Mouse (Mus musculus) forebrain, postnatal 0 days (tissue): Measurements from ENCODE around the gene Clec11a. TPM values are rescaled to one million over a fixed set of nuclear protein-coding genes. Genes with fewer than 3 reads are reported as not detected.
A peak's percentile ranks its signal among the peaks of the same experiment; 100 is the strongest.

Experiments
- ATAC-seq: fragments of 200-750 bp; cut with Nextera tagmentation; 2 replicates; pipeline ENCODE4 v1.8.0; 2017; ENCODE audit warnings: mild to moderate bottlenecking, moderate library complexity
- DNase-seq: peaks from one replicate; pipeline ENCODE4 v3.0.0-alpha.2; 2015
- H3K27ac ChIP-seq: fragments of 300-500 bp; sonication (generic); 2 replicates; pipeline ENCODE4 v1.5.1; 2014; ENCODE audit warnings: low read depth, mild to moderate bottlenecking, antibody characterized with exemption, low read length, moderate library complexity, mixed read lengths
- H3K27me3 ChIP-seq: fragments of 300-500 bp; sonication (generic); 2 replicates; pipeline ENCODE4 v1.6.1; 2014; ENCODE audit warnings: mild to moderate bottlenecking, low read length, mixed read lengths; ENCODE audit not compliant: insufficient read depth
- H3K36me3 ChIP-seq: fragments of 300-500 bp; sonication (generic); 2 replicates; pipeline ENCODE4 v1.6.1; 2014; ENCODE audit warnings: mild to moderate bottlenecking, moderate library complexity; ENCODE audit not compliant: insufficient read depth
- H3K4me1 ChIP-seq: fragments of 300-500 bp; sonication (generic); 2 replicates; pipeline ENCODE4 v1.6.1; 2014; ENCODE audit warnings: antibody characterized with exemption; ENCODE audit not compliant: insufficient read depth
- H3K4me2 ChIP-seq: fragments of 300-500 bp; sonication (generic); 2 replicates; pipeline ENCODE4 v1.6.1; 2014; ENCODE audit warnings: low read depth, mild to moderate bottlenecking, moderate library complexity
- H3K4me3 ChIP-seq: fragments of 300-500 bp; sonication (generic); 2 replicates; pipeline ENCODE4 v1.5.1; 2014; ENCODE audit warnings: low read depth, low read length, mixed read lengths
- H3K9ac ChIP-seq: fragments of 300-500 bp; sonication (generic); 2 replicates; pipeline ENCODE4 v1.6.1; 2014; ENCODE audit warnings: mild to moderate bottlenecking
- H3K9me3 ChIP-seq: fragments of 300-500 bp; sonication (generic); 2 replicates; pipeline ENCODE4 v1.6.1; 2016; ENCODE audit warnings: low read length
- CTCF ChIP-seq: sonication (generic); IDR thresholded peaks from 2 replicates; pipeline ENCODE4 v1.5.1; 2016; ENCODE audit warnings: antibody characterized with exemption, control low read depth, low read depth
- WGBS: fragments of 180-500 bp; shearing (Covaris S2); extraction: QIAGEN DNeasy Blood & Tissue Kit; methylation state at CpG from one replicate; pipeline ENCODE4 v1.1.7; 2014; 5-methylcytosine and 5-hydroxymethylcytosine counted together
- polyA plus RNA-seq: library from polyadenylated mRNA; unstranded; fragments of >200 nt; fragmentation: Nextera tagmentation; extraction: Ambion mirVana; gene quantifications from 2 replicates; pipeline ENCODE4 v1.2.1, GENCODE M21; 2015
- total RNA-seq: library from RNA; depleted of rRNA; stranded (reverse); fragments of >200 nt; gene quantifications from 2 replicates; pipeline ENCODE4 v1.2.3, GENCODE M21; 2014

The Clec11a gene
- total and polyA plus RNA-seq, 2 experiments from 2014 or later, result 3.7 to 4.7 TPM

- H3K36me3 ChIP-seq, result peaks cover 49% of the 10 kb centered on the region
- H3K4me3 ChIP-seq, result no peak overlapping the region
- DNase-seq (peak; percentile 95), ATAC-seq (peak; percentile 76)
- peak overlapping the region; percentile 28 for H3K4me2 ChIP-seq
- no peaks in the 10 kb centered on the region for H3K9me3 ChIP-seq
- no peak overlapping the region for H3K27ac ChIP-seq
- 2% methylated on average over 25 of the region's 25 CpGs for WGBS
- H3K9ac ChIP-seq, result 0 out of 2 replicates have a peak overlapping the region, but pooled peaks have one; percentile 4
- H3K27me3 ChIP-seq, result peaks cover 15% of the 10 kb centered on the region
- H3K4me1 ChIP-seq, result no peaks in the 10 kb centered on the region
- peak; percentile 95 for TF ChIP-seq CTCF
These were observed 44.4 kb upstream of the Clec11a start for GRCm38 (mm10) chr7:44350957-44351711.

GRCm38 (mm10) chr7:44349043-44349442 lies 42.3 kb upstream of the Clec11a start:
- no peak overlapping the region for H3K4me3 ChIP-seq
- no peak for TF ChIP-seq CTCF
- no peaks in the 10 kb centered on the region for H3K4me1 ChIP-seq
- no peak for ATAC-seq
- no peak overlapping the region for H3K4me2 ChIP-seq
- H3K36me3 ChIP-seq, result peaks cover 58% of the 10 kb centered on the region
- H3K9ac ChIP-seq, result no peak overlapping the region
- peaks cover 15% of the 10 kb centered on the region for H3K27me3 ChIP-seq
- no peak for DNase-seq
- H3K9me3 ChIP-seq, result no peaks in the 10 kb centered on the region
- H3K27ac ChIP-seq, result no peak overlapping the region
- 23% methylated on average over 3 of the region's 3 CpGs for whole genome bisulfite sequencing

- H3K9ac ChIP-seq, result no peak overlapping the region
- H3K27me3 ChIP-seq, result no peaks in the 10 kb centered on the region
- no peak for DNase-seq
- H3K27ac ChIP-seq, result no peak overlapping the region
- no peaks in the 10 kb centered on the region for H3K9me3 ChIP-seq
- H3K4me2 ChIP-seq, result no peak overlapping the region
- ATAC-seq, result no peak
- peaks cover 60% of the 10 kb centered on the region for H3K36me3 ChIP-seq
- H3K4me3 ChIP-seq, result no peak overlapping the region
- no peaks in the 10 kb centered on the region for H3K4me1 ChIP-seq
- TF ChIP-seq CTCF, result no peak
- WGBS, result 80% methylated on average over 12 of the region's 12 CpGs
These were observed 37.9 kb upstream of the Clec11a start for GRCm38 (mm10) chr7:44344622-44345021.

- no peak overlapping the region for H3K4me3 ChIP-seq
- H3K4me1 ChIP-seq, result no peaks in the 10 kb centered on the region
- WGBS, result 31% methylated on average over 11 of the region's 11 CpGs
- DNase-seq, result no peak
- H3K9ac ChIP-seq, result no peak overlapping the region
- H3K36me3 ChIP-seq, result peaks cover 58% of the 10 kb centered on the region
- no peak for ATAC-seq
- TF ChIP-seq CTCF, result no peak
- no peaks in the 10 kb centered on the region for H3K9me3 ChIP-seq
- no peak overlapping the region for H3K4me2 ChIP-seq
- no peaks in the 10 kb centered on the region for H3K27me3 ChIP-seq
- H3K27ac ChIP-seq, result no peak overlapping the region
These were observed 36.8 kb upstream of the Clec11a start for GRCm38 (mm10) chr7:44343459-44344015.

DNA sequence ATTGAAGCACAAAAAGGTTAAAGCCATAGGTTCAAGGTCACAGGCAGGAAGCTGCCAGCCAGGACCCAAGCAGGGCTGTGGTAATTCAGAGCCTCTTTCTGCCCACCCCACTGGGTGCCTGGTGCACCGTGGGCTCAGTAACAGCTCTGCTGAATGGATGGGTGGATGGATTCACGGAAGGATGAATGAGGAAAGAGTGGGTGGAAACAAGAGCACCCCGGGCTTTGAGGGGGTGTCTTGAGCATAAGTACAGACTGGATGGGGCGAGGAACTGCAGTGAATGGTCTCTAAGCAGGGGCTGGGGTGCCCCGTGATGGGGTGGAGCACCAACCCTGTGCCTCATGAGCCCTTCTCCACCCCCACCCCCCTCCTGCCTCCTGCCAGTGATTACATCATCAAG lies 35.0 kb upstream of the Clec11a start:
- Histone ChIP-seq H3K4me3 (no peak overlapping the region), H3K27me3 (no peaks in the 10 kb centered on the region), H3K4me1 (peaks cover 6% of the 10 kb centered on the region; the same call in 1 of the 2 replicates), H3K27ac (no peak overlapping the region), H3K9ac (no peak overlapping the region), H3K9me3 (no peaks in the 10 kb centered on the region), H3K4me2 (no peak overlapping the region), H3K36me3 (peaks cover 41% of the 10 kb centered on the region)
- TF ChIP-seq CTCF, result no peak
- ATAC-seq, result no peak
- DNase-seq, result no peak
- 64% methylated on average over 5 of the region's 5 CpGs for WGBS

GRCm38 (mm10) chr7:44341119-44341518 lies 34.4 kb upstream of the Clec11a start:
- H3K36me3 ChIP-seq, result peaks cover 35% of the 10 kb centered on the region
- no peak for TF ChIP-seq CTCF
- no peak overlapping the region for H3K4me2 ChIP-seq
- no peak for DNase-seq
- H3K27me3 ChIP-seq, result no peaks in the 10 kb centered on the region
- H3K9ac ChIP-seq, result no peak overlapping the region
- no peaks in the 10 kb centered on the region for H3K9me3 ChIP-seq
- no peak overlapping the region for H3K27ac ChIP-seq
- no peak for ATAC-seq
- peaks cover 6% of the 10 kb centered on the region; the same call in 1 of the 2 replicates for H3K4me1 ChIP-seq
- 90% methylated on average over 10 of the region's 10 CpGs for WGBS
- no peak overlapping the region for H3K4me3 ChIP-seq

- 74% methylated on average over 6 of the region's 6 CpGs for WGBS
- Histone ChIP-seq H3K27ac (no peak overlapping the region), H3K4me2 (no peak overlapping the region), H3K27me3 (no peaks in the 10 kb centered on the region), H3K4me1 (peaks cover 7% of the 10 kb centered on the region; the same call in 1 of the 2 replicates), H3K9me3 (no peaks in the 10 kb centered on the region), H3K9ac (no peak overlapping the region), H3K36me3 (peaks cover 26% of the 10 kb centered on the region), H3K4me3 (no peak overlapping the region)
- TF ChIP-seq CTCF, result no peak
- DNase-seq, result no peak
- no peak for ATAC-seq
These were observed 33.5 kb upstream of the Clec11a start for GRCm38 (mm10) chr7:44340226-44340625.
